Mouse (Mus musculus): ENCODE data around the gene Rab40c. TPM values are rescaled to one million over a fixed set of nuclear protein-coding genes. Genes with fewer than 3 reads are reported as not detected.
A peak's percentile ranks its signal among the peaks of the same experiment; 100 is the strongest.
"Not testable (repeated sequence)": the region's sequence is repeated elsewhere in the genome, so short reads cannot be mapped to it uniquely, and the experiment has no call there.

Rab40c gene
- total RNA-seq, 2 experiments from 2014 or later, result 41.9 to 49.9 TPM

DNA sequence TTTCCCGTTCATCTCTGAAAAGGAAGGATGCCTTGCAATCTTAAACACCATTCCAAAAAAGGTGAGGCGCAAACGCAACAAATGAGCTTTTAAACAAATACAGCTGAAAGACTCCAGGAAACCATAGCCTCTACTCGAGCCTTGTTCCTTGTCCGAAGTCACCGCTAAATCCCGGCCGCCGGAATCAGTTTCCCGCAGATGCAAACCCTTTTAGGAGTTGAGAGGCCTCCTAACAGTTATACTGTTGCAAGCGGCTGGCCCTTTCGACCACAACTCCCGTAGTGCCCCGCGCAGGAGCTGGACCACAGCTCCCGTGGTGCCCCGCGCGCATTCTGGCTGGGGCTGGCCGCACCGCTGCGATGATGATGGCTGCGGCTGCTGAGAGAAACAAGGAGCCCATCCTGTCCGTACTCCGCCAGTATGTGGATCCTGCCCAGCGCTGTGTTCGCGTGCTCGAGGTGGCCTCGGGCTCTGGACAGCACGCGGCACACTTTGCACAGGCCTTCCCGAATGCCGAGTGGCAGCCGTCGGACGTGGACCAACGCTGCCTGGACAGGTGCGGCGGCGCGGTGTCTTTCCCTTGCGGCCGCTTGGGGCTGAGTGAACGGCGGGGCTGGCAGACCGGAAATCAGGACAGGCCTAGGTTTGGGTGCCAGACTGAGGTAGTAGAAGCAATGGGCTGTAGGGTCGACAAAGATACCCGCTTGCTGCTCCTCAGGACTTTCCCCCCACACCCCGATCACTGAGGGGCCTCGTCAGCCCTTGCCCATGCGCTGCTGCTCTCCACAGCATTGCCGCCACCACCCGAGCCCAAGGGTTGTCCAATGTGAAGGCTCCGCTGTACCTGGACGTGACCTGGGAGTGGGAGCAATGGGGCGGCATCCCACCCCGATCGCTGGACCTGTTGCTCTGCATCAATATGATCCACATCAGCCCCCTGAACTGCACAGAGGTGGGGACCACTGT is 44.1 kb downstream of the Rab40c start:
- peak; percentile 90 to 91 for DNase-seq (ENCODE audit: low spot score in 2 of 2)

GRCm38 (mm10) chr17:25874721-25875170 is 44.8 kb downstream of the Rab40c start, which contains the start of gene Mettl26:
TSS of gene Mettl26 (plus strand) at chr17:25875074.
- peak; percentile 98 for DNase-seq (ENCODE audit: low spot score in 2 of 2)

GRCm38 (mm10) chr17:25874148-25874720 is 45.3 kb downstream of the Rab40c start:
- DNase-seq (ENCODE audit: low spot score in 2 of 2), result no peak

DNA sequence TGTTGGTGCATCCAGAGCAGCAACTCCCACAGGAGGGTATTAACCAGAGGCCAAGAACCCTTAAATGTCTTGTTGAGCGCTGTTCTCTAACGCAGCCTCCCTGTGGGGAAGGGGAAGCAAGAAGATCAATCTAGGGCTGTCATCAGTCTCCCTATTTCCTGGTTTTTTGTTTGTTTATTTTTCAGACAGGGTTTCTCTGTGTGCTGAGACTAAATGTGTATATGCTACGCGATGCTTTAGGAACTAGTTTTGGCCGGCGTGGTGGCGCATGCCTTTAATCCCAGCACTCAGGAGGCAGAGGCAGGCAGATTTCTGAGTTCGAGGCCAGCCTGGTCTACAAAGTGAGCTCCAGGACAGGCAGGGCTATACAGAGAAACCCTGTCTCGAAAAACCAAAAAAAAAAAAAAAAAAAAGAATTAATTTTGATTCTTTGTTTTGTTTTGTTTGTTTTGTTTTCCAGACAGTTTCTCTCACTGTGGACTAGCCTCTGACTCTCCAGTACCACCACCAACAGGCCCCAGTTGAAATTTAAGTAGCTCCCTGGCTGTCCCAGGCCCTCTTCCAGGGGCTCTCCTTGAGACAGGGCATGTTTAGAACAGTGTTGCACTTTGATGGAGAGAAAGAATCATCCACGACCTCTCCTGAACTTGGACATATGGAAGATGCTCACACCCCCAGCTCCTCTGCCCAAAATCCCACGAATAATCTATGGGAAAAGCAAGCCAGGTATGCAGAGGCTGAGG is 46.0 kb downstream of the Rab40c start:
- DNase-seq (ENCODE audit: low spot score in 2 of 2), result no peak

- DNase-seq (ENCODE audit: low spot score in 2 of 2), result no peak
These were observed 46.9 kb downstream of the Rab40c start for GRCm38 (mm10) chr17:25872676-25873075.

DNA sequence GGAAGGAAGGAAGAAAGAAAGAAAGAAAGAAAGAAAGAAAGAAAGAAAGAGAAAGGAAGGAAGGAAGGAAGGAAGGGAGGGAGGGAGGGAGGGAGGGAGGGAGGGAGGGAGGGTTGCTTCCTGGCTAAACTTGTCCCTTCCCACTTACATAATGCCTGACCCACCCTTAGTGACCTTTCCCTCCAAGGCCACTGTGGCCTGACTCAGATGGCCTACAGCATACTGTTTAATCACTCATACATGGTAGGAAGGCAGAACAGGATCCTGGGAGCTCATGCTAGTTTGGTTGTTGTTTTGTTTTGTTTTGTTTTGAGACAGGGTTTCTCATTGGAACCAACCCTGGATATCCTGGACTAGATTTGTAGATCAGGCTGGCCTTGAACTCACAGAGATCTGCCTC is 48.0 kb downstream of the Rab40c start:
- DNase-seq (ENCODE audit: low spot score in 2 of 2), result not testable (repeated sequence)

GRCm38 (mm10) chr17:25869954-25870353 is 49.6 kb downstream of the Rab40c start:
- no peak for DNase-seq (ENCODE audit: low spot score in 2 of 2)

DNA sequence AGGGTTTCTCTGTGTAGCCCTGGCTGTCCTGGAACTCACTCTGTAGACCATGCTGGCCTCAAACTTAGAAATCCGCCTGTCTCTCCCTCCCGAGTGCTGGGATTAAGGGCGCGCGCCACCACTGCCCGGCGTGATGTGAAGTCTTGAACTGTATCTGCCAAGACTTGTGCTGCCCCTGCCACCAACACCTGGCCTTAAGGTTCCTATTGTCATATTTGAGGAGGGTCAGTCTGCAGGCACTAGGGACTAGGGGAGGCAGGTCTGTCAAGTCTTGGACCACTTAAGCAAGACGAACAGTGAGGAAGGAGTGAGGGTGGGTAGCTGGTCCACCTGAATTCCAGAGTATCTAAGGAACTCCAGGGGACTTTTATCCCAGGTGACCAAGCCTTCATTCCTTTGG is 50.0 kb downstream of the Rab40c start:
- no peak for DNase-seq (ENCODE audit: low spot score in 2 of 2)

DNA sequence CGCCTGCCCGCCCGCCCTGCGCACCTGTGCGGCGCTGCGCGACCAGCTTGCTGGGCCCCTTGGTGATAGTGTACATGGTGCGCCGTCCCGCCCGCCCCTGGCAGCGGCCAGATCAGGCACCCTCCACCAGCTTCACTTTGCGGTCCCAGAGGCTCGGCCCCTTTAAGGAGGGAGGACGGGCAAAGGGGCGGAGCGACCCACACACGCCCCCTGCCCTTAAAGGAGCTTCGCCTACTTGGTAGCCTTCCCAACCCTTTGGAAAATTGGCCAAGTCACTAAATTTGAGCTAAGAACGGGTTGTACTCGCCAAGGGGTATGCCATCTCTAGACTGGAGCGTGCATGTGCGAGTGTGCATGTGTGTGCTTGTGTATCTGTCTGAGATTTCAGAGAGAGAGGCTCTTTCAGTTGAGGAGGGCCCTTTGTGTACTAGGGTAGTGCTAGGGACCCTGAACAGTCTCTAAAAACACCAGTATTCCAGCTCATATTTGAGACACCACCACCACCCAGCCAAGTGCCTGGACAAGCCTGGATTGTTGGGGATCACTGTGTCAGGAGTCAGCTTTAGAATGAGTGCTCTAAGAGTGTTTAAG is 50.8 kb downstream of the Rab40c start, which contains the start of gene Mcrip2:
Mcrip2 (minus strand) TSS at position 164 of the 591 bp plus-strand sequence.
- peak; percentile 72 to 82 for DNase-seq (ENCODE audit: low spot score in 2 of 2)

- DNase-seq (ENCODE audit: low spot score in 2 of 2), result peak; percentile 50 to 63
These were observed 51.5 kb downstream of the Rab40c start for GRCm38 (mm10) chr17:25867836-25868600.

DNA sequence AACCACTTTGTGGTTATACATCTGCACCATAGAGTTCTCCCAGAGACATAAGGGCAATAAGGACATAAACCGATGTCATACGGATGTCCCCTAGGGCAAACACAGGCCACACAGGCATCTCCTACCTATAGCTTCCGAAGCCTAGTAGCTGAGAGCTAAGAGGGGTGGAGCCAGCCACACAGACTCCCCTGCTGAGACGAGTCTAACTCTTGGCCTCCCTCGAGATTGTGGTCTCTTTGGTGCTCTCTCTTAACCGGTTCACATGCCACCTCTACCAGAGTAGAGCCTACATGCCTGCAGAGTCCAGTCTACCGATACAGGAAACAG is 52.1 kb downstream of the Rab40c start:
- no peak for DNase-seq (ENCODE audit: low spot score in 2 of 2)

DNA sequence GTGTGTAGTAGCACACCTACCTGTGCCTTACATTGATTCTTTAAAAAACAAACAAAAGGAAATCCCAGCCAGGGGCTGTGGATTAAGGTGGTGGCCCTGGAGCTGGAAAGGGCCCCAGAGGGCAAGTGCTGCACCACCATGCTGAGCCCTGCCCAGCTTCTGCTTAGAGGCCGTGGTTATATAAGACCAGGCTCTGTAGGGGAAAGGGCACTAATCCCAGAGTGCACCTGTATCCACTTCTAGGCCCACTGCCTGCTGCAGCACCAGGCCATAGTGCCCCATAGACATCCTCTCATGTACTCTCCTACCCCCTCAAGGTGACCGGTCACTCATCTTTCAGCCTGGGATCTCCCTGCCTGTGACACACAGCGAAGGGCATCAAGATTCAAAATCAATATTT is 53.4 kb downstream of the Rab40c start:
- no peak for DNase-seq (ENCODE audit: low spot score in 2 of 2)

GRCm38 (mm10) chr17:25865288-25865687 is 54.2 kb downstream of the Rab40c start:
- no peak for DNase-seq (ENCODE audit: low spot score in 2 of 2)

GRCm38 (mm10) chr17:25864311-25864710 is 55.2 kb downstream of the Rab40c start:
- DNase-seq (ENCODE audit: low spot score in 2 of 2), result no peak

GRCm38 (mm10) chr17:25863681-25864080 is 55.8 kb downstream of the Rab40c start:
- DNase-seq (ENCODE audit: low spot score in 2 of 2), result no peak

DNA sequence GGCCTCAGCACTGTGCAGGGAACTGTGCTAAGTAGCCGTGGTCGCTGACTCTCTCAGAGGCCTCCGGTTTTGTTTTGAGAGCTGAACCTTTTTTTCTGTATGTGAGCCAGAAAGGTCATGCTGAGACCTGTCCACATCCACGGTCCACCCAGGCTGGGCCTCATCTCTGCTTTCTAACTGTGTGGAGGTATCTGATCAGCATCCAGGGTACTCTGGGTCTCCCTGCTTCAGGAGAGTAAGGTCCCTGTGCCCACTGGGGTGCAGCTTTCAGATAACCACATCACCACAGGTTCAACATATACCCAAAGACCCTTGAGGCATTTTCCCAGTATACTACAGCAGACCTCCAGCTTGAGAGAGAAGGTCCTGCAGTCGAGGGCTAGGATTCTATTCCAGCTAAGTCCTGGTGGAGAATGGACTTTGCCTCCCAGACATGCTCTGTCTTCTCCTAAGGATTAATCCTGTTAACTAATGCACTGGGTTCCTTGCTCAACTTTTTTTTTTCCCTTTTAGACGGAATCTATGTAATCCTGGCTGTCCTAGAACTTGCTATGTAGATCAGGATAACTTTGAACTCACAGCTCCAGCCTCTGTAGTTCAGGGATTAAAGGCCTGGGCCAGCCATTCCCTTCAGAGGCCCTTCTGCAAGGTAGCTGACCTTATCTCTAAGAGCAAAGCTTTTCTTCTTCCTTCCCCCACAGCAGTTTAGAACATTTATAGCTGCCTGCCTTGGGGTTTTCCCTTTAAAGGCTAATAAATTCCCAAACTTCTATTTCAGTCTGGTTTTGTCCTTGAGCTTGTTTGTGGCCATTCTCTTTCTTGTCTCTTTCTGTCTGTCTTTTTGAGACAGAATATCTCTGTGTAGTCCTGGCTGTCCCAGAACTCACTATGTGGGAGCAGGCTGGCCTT is 57.6 kb downstream of the Rab40c start:
- no peak for DNase-seq (ENCODE audit: low spot score in 2 of 2)

GRCm38 (mm10) chr17:25860832-25861703 is 58.5 kb downstream of the Rab40c start, which contains the start of gene Wdr90:
TSS of gene Wdr90 (minus strand) at chr17:25861501.
- peak; percentile 89 to 90 for DNase-seq (ENCODE audit: low spot score in 2 of 2)

DNA sequence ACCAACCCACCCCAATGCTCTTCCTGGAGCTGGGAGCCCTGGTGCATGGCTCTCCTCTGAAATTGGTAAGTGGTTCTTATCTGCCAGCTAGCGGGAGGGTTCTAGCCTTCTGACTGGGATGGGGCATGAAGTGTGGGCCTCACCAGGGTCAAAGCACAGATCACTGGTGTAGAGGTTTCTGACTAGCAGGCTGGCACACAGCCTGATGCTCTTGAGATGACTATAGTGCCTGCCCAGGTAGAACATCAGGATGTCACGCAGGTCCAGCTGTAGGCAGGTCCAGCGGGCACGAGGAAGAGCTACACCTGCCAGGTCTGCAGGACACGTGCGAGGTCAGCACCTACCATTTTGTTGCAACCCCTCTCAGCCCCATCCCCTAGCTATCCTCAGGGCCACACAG is 59.3 kb downstream of the Rab40c start:
- DNase-seq (ENCODE audit: low spot score in 2 of 2), result no peak
